Mouse (Mus musculus): ENCODE measurements around the gene Phxr2. TPM values are rescaled to one million over a fixed set of nuclear protein-coding genes. Genes with fewer than 3 reads are reported as not detected.

Phxr2 gene
- polyA plus RNA-seq, 1 experiment from 2014 or later: not detected

DNA sequence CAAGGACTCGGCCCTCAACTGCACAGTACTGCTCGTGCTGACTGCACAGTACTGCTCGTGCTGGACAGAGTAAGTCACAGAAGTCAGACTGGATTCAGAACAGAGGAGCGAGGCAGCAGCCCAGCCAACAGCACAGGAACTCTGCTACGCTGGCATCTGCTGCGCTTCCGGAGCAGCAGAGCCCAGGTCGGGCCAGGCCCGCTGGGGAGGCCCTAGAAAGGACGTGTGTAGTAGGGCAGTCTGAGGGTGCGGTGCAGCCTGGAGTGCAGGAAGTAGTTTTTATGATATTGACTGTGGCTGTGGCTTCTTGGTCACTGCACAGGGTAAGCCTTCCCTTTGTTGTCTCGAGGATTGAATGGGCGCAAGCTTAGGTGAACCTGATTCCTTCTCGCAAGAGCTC lies 829 bp upstream of the Phxr2 start:
- no peak overlapping the region for H3K4me3 ChIP-seq (ENCODE audit: low read depth, low read length)
- no peak overlapping the region for H3K27ac ChIP-seq (ENCODE audit: low read length)
- H3K9me3 ChIP-seq (replicated peaks; ENCODE audit: control insufficient read depth, low read length): no peaks in the 10 kb centered on the region
- ATAC-seq (ENCODE audit: low read depth): 0 out of 2 replicates have a peak, but pooled peaks have one; percentile 33
- no peak overlapping the region for H3K9ac ChIP-seq (ENCODE audit: low read depth, low read length)
- no peak overlapping the region for H3K4me2 ChIP-seq (ENCODE audit: low read depth, low read length)
- no peaks in the 10 kb centered on the region; the same call in 1 of the 2 replicates for H3K4me1 ChIP-seq (ENCODE audit: control insufficient read depth, low read depth, low read length)
- no peaks in the 10 kb centered on the region for H3K27me3 ChIP-seq (ENCODE audit: control insufficient read depth, insufficient read depth, low read depth, low read length)
- 45% methylated on average over 14 of the region's 14 CpGs for WGBS (ENCODE audit: insufficient replicate concordance)
- no peaks in the 10 kb centered on the region for H3K36me3 ChIP-seq (ENCODE audit: control insufficient read depth, insufficient read depth)

GRCm38 (mm10) chr10:99119471-99119870 lies 6.7 kb downstream of the Phxr2 start:
- Histone ChIP-seq H3K9me3 (replicated peaks; ENCODE audit: control insufficient read depth, low read length) (no peaks in the 10 kb centered on the region), H3K9ac (ENCODE audit: low read depth, low read length) (no peak overlapping the region), H3K27ac (ENCODE audit: low read length) (no peak overlapping the region), H3K27me3 (ENCODE audit: control insufficient read depth, insufficient read depth, low read depth, low read length) (no peaks in the 10 kb centered on the region), H3K4me1 (ENCODE audit: control insufficient read depth, low read depth, low read length) (no peaks in the 10 kb centered on the region; the same call in 1 of the 2 replicates), H3K4me2 (ENCODE audit: low read depth, low read length) (no peak overlapping the region), H3K36me3 (ENCODE audit: control insufficient read depth, insufficient read depth) (no peaks in the 10 kb centered on the region), H3K4me3 (ENCODE audit: low read depth, low read length) (no peak overlapping the region)
- WGBS (ENCODE audit: insufficient replicate concordance): 61% methylated on average over 4 of the region's 4 CpGs
- no peak for ATAC-seq (ENCODE audit: low read depth)

GRCm38 (mm10) chr10:99118697-99119096 lies 7.4 kb downstream of the Phxr2 start:
- Histone ChIP-seq H3K36me3 (ENCODE audit: control insufficient read depth, insufficient read depth) (no peaks in the 10 kb centered on the region), H3K9me3 (replicated peaks; ENCODE audit: control insufficient read depth, low read length) (no peaks in the 10 kb centered on the region), H3K4me2 (ENCODE audit: low read depth, low read length) (no peak overlapping the region), H3K4me1 (ENCODE audit: control insufficient read depth, low read depth, low read length) (no peaks in the 10 kb centered on the region; the same call in 1 of the 2 replicates), H3K27me3 (ENCODE audit: control insufficient read depth, insufficient read depth, low read depth, low read length) (no peaks in the 10 kb centered on the region), H3K4me3 (ENCODE audit: low read depth, low read length) (no peak overlapping the region), H3K27ac (ENCODE audit: low read length) (no peak overlapping the region), H3K9ac (ENCODE audit: low read depth, low read length) (no peak overlapping the region)
- WGBS (ENCODE audit: insufficient replicate concordance): 60% methylated on average over 6 of the region's 6 CpGs
- ATAC-seq (ENCODE audit: low read depth): no peak

- Histone ChIP-seq H3K4me1 (ENCODE audit: control insufficient read depth, low read depth, low read length) (no peaks in the 10 kb centered on the region; the same call in 1 of the 2 replicates), H3K36me3 (ENCODE audit: control insufficient read depth, insufficient read depth) (no peaks in the 10 kb centered on the region), H3K4me3 (ENCODE audit: low read depth, low read length) (no peak overlapping the region), H3K9ac (ENCODE audit: low read depth, low read length) (no peak overlapping the region), H3K27ac (ENCODE audit: low read length) (no peak overlapping the region), H3K4me2 (ENCODE audit: low read depth, low read length) (no peak overlapping the region), H3K9me3 (replicated peaks; ENCODE audit: control insufficient read depth, low read length) (no peaks in the 10 kb centered on the region), H3K27me3 (ENCODE audit: control insufficient read depth, insufficient read depth, low read depth, low read length) (no peaks in the 10 kb centered on the region)
- 61% methylated on average over 10 of the region's 10 CpGs for WGBS (ENCODE audit: insufficient replicate concordance)
- no peak for ATAC-seq (ENCODE audit: low read depth)
These were observed 8.2 kb downstream of the Phxr2 start for GRCm38 (mm10) chr10:99117876-99118275.

DNA sequence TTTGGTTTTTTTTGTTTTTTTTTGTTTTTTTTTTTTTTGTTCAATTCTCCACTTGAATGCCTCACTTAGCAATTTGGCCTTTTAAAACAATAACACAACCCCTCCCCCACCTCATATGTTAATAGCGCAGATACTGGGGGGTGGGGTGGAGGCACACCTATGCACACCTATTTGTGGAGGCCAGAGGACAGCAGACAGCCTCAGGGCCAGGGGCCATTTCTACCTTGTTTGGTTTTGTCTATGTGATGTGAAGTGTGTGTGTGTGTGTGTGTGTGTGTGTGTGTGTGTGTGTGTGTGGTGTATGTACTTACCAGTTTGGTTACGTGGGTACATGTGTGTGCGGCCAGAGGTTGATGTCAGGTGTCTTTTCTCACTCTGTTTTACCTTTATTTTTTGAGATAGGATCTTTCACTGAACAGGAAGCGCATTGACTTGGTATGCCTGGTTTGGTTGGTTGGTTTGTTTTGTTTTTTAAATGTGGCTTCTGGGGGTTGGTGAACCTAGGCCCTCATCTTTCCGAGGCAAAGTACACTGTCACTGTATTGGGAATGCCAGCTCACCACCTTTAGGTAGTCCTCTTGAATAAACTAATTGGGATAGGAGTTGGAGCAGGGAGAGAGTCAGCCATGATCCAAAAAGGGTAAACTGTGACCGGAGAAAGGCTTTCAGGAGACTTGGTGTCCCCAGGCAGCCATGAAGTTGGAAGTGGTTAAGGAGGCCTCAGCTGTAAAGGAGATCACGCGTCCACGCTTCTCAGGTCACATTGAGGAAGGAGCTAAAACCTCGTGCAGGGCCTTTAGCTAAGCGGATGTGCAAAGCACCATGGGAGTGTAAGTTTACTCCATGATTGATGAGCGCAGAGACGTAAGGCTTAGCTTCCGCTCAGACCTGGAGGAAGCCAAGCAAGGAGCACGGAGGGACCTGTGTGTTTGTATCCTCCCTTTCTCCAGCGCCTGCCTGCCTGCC lies 9.2 kb downstream of the Phxr2 start:
- Histone ChIP-seq H3K4me1 (ENCODE audit: control insufficient read depth, low read depth, low read length) (no peaks in the 10 kb centered on the region; the same call in 1 of the 2 replicates), H3K27ac (ENCODE audit: low read length) (no peak overlapping the region), H3K36me3 (ENCODE audit: control insufficient read depth, insufficient read depth) (no peaks in the 10 kb centered on the region), H3K27me3 (ENCODE audit: control insufficient read depth, insufficient read depth, low read depth, low read length) (no peaks in the 10 kb centered on the region), H3K4me3 (ENCODE audit: low read depth, low read length) (no peak overlapping the region), H3K4me2 (ENCODE audit: low read depth, low read length) (no peak overlapping the region), H3K9me3 (replicated peaks; ENCODE audit: control insufficient read depth, low read length) (no peaks in the 10 kb centered on the region), H3K9ac (ENCODE audit: low read depth, low read length) (no peak overlapping the region)
- no peak for ATAC-seq (ENCODE audit: low read depth)
- whole genome bisulfite sequencing (ENCODE audit: insufficient replicate concordance): 77% methylated on average over 16 of the region's 16 CpGs

DNA sequence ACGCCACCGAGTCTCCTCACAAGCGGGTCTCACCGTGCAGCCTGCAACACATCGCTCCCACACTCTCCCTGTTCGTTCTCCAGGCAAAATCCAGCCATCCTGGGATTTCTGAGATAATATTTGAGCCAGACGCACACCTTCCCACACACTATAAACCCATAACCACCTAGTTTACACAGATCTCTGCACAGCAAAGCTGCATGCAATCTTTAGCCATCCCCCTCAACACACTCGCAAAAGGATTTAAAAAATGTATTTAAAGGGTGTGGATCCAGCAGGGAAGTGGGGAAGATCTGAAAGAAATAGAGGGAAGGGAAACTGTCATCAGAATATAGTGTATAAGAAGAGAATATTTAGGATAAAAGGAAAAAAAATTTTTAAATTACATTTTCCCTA lies 9.9 kb downstream of the Phxr2 start:
- WGBS (ENCODE audit: insufficient replicate concordance): 73% methylated on average over 8 of the region's 8 CpGs
- Histone ChIP-seq H3K27me3 (ENCODE audit: control insufficient read depth, insufficient read depth, low read depth, low read length) (no peaks in the 10 kb centered on the region), H3K9ac (ENCODE audit: low read depth, low read length) (no peak overlapping the region), H3K9me3 (replicated peaks; ENCODE audit: control insufficient read depth, low read length) (no peaks in the 10 kb centered on the region), H3K36me3 (ENCODE audit: control insufficient read depth, insufficient read depth) (no peaks in the 10 kb centered on the region), H3K4me2 (ENCODE audit: low read depth, low read length) (no peak overlapping the region), H3K27ac (ENCODE audit: low read length) (no peak overlapping the region), H3K4me3 (ENCODE audit: low read depth, low read length) (no peak overlapping the region), H3K4me1 (ENCODE audit: control insufficient read depth, low read depth, low read length) (no peaks in the 10 kb centered on the region; the same call in none of the 2 replicates)
- no peak for ATAC-seq (ENCODE audit: low read depth)

- no peaks in the 10 kb centered on the region for H3K27me3 ChIP-seq (ENCODE audit: control insufficient read depth, insufficient read depth, low read depth, low read length)
- H3K4me1 ChIP-seq (ENCODE audit: control insufficient read depth, low read depth, low read length): no peaks in the 10 kb centered on the region; the same call in none of the 2 replicates
- no peak overlapping the region for H3K9ac ChIP-seq (ENCODE audit: low read depth, low read length)
- no peaks in the 10 kb centered on the region for H3K36me3 ChIP-seq (ENCODE audit: control insufficient read depth, insufficient read depth)
- no peak overlapping the region for H3K4me3 ChIP-seq (ENCODE audit: low read depth, low read length)
- H3K27ac ChIP-seq (ENCODE audit: low read length): no peak overlapping the region
- ATAC-seq (ENCODE audit: low read depth): no peak
- no peaks in the 10 kb centered on the region for H3K9me3 ChIP-seq (replicated peaks; ENCODE audit: control insufficient read depth, low read length)
- 45% methylated on average over 18 of the region's 18 CpGs for WGBS (ENCODE audit: insufficient replicate concordance)
- no peak overlapping the region for H3K4me2 ChIP-seq (ENCODE audit: low read depth, low read length)
These were observed 10.5 kb downstream of the Phxr2 start for GRCm38 (mm10) chr10:99115471-99116236.

DNA sequence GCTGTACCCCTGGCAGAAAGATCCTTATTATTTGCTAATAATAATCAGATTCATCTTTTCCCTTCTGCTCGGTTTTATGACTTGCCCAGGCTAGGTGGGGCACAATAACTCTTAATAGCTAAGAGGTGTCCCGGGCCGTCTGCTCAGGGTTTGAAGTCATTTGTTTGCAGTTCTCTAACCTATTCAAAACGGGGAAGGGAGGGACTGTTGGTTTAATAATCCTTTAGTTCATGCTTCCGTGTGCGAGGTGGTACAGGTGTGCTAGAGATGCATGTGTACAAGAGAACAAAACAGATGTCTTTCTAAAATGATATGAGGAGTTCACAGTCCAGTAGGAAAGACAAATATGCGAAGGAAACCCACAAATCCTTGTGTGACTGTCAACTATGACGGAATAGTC lies 11.8 kb downstream of the Phxr2 start:
- 60% methylated on average over 8 of the region's 8 CpGs for WGBS (ENCODE audit: insufficient replicate concordance)
- no peaks in the 10 kb centered on the region for H3K27me3 ChIP-seq (ENCODE audit: control insufficient read depth, insufficient read depth, low read depth, low read length)
- H3K4me1 ChIP-seq (ENCODE audit: control insufficient read depth, low read depth, low read length): no peaks in the 10 kb centered on the region; the same call in none of the 2 replicates
- no peaks in the 10 kb centered on the region for H3K9me3 ChIP-seq (replicated peaks; ENCODE audit: control insufficient read depth, low read length)
- no peak for ATAC-seq (ENCODE audit: low read depth)
- no peak overlapping the region for H3K9ac ChIP-seq (ENCODE audit: low read depth, low read length)
- no peak overlapping the region for H3K4me2 ChIP-seq (ENCODE audit: low read depth, low read length)
- peaks cover 3% of the 10 kb centered on the region for H3K36me3 ChIP-seq (ENCODE audit: control insufficient read depth, insufficient read depth)
- H3K4me3 ChIP-seq (ENCODE audit: low read depth, low read length): no peak overlapping the region
- no peak overlapping the region for H3K27ac ChIP-seq (ENCODE audit: low read length)

Data from liver, embryonic 16.5 days (tissue).